Mouse (Mus musculus) heart, postnatal 0 days (tissue): Measurements from ENCODE around the gene Fkrp.

Experiments
- CTCF ChIP-seq: IDR thresholded peaks from 2 replicates; pipeline ENCODE4 v1.5.1; 2016; ENCODE audit warnings: antibody characterized with exemption, control low read depth, low read depth
- EP300 ChIP-seq: IDR thresholded peaks from 2 replicates; pipeline ENCODE4 v1.6.1; 2016; ENCODE audit warnings: antibody characterized with exemption, low read depth

GRCm38 (mm10) chr7:16817693-16818092 lies 1.2 kb upstream of the Fkrp start:
- TF ChIP-seq CTCF, result no peak
- no peak for TF ChIP-seq EP300
